Mouse (Mus musculus) heart, postnatal 0 days (tissue): ENCODE measurements around the gene Slc22a23.

Experiments
- CTCF ChIP-seq: IDR thresholded peaks from 2 replicates; pipeline ENCODE4 v1.5.1; 2016; ENCODE audit warnings: antibody characterized with exemption, control low read depth, low read depth
- EP300 ChIP-seq: IDR thresholded peaks from 2 replicates; pipeline ENCODE4 v1.6.1; 2016; ENCODE audit warnings: antibody characterized with exemption, low read depth

DNA sequence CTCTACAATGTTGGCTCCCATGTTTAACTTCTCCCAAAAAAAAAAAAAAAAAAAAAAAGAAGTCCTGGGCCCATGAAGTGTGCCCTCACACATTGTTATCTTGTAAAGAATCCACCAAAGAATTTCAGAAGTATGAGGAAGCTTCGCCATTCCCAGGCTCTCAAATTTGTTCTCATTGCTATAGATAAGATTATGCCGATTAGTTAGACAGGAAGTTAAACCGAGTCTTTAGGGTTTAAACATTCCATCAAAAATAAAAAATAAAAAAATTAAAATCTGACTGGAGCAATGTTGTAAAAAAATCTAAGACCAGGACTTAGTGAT is 36.4 kb downstream of the Slc22a23 start:
- TF ChIP-seq CTCF (no peak), EP300 (no peak)
